Comparison of ENCODE assay signal across 17 mouse cellular contexts in the genomic region with DNA sequence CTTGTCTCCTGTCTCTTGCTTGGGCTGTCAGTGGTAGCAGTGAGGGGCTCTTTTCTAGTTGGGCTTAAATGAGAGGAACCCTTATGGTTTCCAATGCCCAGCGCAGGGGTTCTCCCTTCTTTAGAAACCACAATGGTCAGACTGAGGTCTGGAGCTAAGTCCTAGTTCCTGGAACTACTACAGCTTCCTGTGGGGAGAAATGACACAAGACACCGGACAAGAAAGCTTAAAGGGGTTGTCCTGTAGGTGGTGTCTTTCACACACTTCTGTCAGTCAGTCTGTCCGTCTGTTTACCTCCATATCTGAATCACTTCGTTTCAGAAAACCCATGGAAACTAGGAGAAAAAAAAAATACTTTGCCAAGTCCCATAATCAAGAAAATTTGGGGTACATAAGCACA.
DNase-seq lines count a peak whose midpoint lies in the region; ATAC-seq and TF ChIP-seq lines count a peak whose summit lies in the region.
"Had no signal": no experiment of that assay in that cellular context is flagged by ENCODE, and none has a peak within 500 bp of the region (broad histone marks: within the 10 kb centered on the region; RNA-seq: fewer than 3 reads in every experiment).

No protein-coding gene starts in this region.

- no peaks in the 10 kb centered on the region for H3K4me1 ChIP-seq in intestine, postnatal 0 days (replicated peaks; ENCODE audit: control insufficient read depth, insufficient read depth, low read length)
- peaks cover 9% of the 10 kb centered on the region; the same call in 1 of the 2 replicates for H3K4me1 ChIP-seq in intestine, embryonic 16.5 days (ENCODE audit: control insufficient read depth, insufficient read depth, low read length)
- H3K4me1 ChIP-seq in midbrain, embryonic 11.5 days (ENCODE audit: control insufficient read depth, insufficient read depth, low read length): no peaks in the 10 kb centered on the region

- no peak overlapping the region for H3K27ac ChIP-seq in intestine, postnatal 0 days (ENCODE audit: low read depth, low read length)
- no peak overlapping the region for H3K27ac ChIP-seq in intestine, embryonic 16.5 days (ENCODE audit: low read length)
- H3K27ac ChIP-seq in midbrain, embryonic 11.5 days (ENCODE audit: low read depth, low read length): no peak overlapping the region
- H3K27ac ChIP-seq: embryonic facial prominence, embryonic 10.5 days; limb, embryonic 13.5 days; lung, embryonic 15.5 days; midbrain, embryonic 10.5 days had no signal

- H3K4me2 ChIP-seq in intestine, postnatal 0 days (replicated peaks; ENCODE audit: low read depth): no peak overlapping the region
- H3K4me2 ChIP-seq in intestine, embryonic 16.5 days (ENCODE audit: low read depth, low read length): no peak overlapping the region
- H3K4me2 ChIP-seq in midbrain, embryonic 11.5 days: no peak overlapping the region
- H3K4me2 ChIP-seq: forebrain, embryonic 15.5 days had no signal

- no peak overlapping the region for H3K9ac ChIP-seq in intestine, postnatal 0 days (ENCODE audit: low read depth, low read length)
- no peak overlapping the region for H3K9ac ChIP-seq in intestine, embryonic 16.5 days (ENCODE audit: low read depth, low read length)
- H3K9ac ChIP-seq in midbrain, embryonic 11.5 days (ENCODE audit: low read length): no peak overlapping the region
- H3K9ac ChIP-seq: forebrain, embryonic 15.5 days; limb, embryonic 13.5 days; lung, embryonic 15.5 days had no signal

- no peak for ATAC-seq in intestine, postnatal 0 days
- no peak for ATAC-seq in intestine, embryonic 16.5 days
- ATAC-seq in hematopoietic stem cell, adult 5-6 weeks (replicated peaks in 1 of 2; ENCODE audit: insufficient read depth in 1 of 2, low FRiP score in 2 of 2, low TSS enrichment in 1 of 2, low read depth in 1 of 2, poor library complexity in 2 of 2, severe bottlenecking in 2 of 2): peak; percentile 45 to 48; a peak in 3 of 4 replicates
- ATAC-seq in midbrain, embryonic 11.5 days (ENCODE audit: low FRiP score): no peak
- ATAC-seq: Patski had no signal

- DNase-seq in lung, postnatal 36 days: peak; percentile 11
- no peak for DNase-seq in lung, postnatal 10 days
- no peak for DNase-seq in retina, postnatal 1 day
- DNase-seq in midbrain, embryonic 11.5 days (ENCODE audit: low spot score, missing footprints): no peak
- DNase-seq: cerebellum, postnatal 25 days; kidney, adult 18-20 months; thymus, adult 18-20 months had no signal

- TF ChIP-seq CTCF in intestine, postnatal 0 days (IDR thresholded peaks at IDR 0.05; ENCODE audit: low read depth): peak; percentile 49

- no peaks in the 10 kb centered on the region for H3K27me3 ChIP-seq in intestine, postnatal 0 days (replicated peaks; ENCODE audit: control insufficient read depth, insufficient read depth, low read length)
- no peaks in the 10 kb centered on the region for H3K27me3 ChIP-seq in intestine, embryonic 16.5 days (replicated peaks; ENCODE audit: control insufficient read depth, insufficient read depth, low read length)
- H3K27me3 ChIP-seq in midbrain, embryonic 11.5 days (ENCODE audit: control insufficient read depth, insufficient read depth, low read length): no peaks in the 10 kb centered on the region
- H3K27me3 ChIP-seq: forebrain, embryonic 15.5 days; limb, embryonic 13.5 days; lung, embryonic 15.5 days; Patski had no signal

- H3K4me3 ChIP-seq in intestine, postnatal 0 days (ENCODE audit: low read depth, low read length): no peak overlapping the region
- no peak overlapping the region for H3K4me3 ChIP-seq in intestine, embryonic 16.5 days (ENCODE audit: low read length)
- no peak overlapping the region for H3K4me3 ChIP-seq in midbrain, embryonic 11.5 days (ENCODE audit: low read depth, low read length)
- H3K4me3 ChIP-seq: embryonic facial prominence, embryonic 10.5 days; erythroblast, embryonic 14.5 days; forebrain, embryonic 15.5 days; limb, embryonic 13.5 days; lung, embryonic 15.5 days; midbrain, embryonic 10.5 days had no signal

- WGBS in intestine, postnatal 0 days: 58% methylated on average over 4 of the region's 4 CpGs
- 62% methylated on average over 4 of the region's 4 CpGs for WGBS in intestine, embryonic 16.5 days
- WGBS in midbrain, embryonic 11.5 days: 71% methylated on average over 4 of the region's 4 CpGs

- H3K9me3 ChIP-seq in intestine, postnatal 0 days (ENCODE audit: control insufficient read depth): no peaks in the 10 kb centered on the region
- no peaks in the 10 kb centered on the region for H3K9me3 ChIP-seq in intestine, embryonic 16.5 days (ENCODE audit: control insufficient read depth, low read length)
- no peaks in the 10 kb centered on the region for H3K9me3 ChIP-seq in midbrain, embryonic 11.5 days (ENCODE audit: control insufficient read depth, low read length)
- H3K9me3 ChIP-seq: embryonic facial prominence, embryonic 10.5 days; forebrain, embryonic 15.5 days; limb, embryonic 13.5 days; lung, embryonic 15.5 days; midbrain, embryonic 10.5 days had no signal

- no peaks in the 10 kb centered on the region for H3K36me3 ChIP-seq in intestine, postnatal 0 days (ENCODE audit: control insufficient read depth, insufficient read depth)
- no peaks in the 10 kb centered on the region for H3K36me3 ChIP-seq in intestine, embryonic 16.5 days (ENCODE audit: control insufficient read depth, insufficient read depth, low read length)
- H3K36me3 ChIP-seq in midbrain, embryonic 11.5 days (ENCODE audit: control insufficient read depth, insufficient read depth, low read length): no peaks in the 10 kb centered on the region
- H3K36me3 ChIP-seq: embryonic facial prominence, embryonic 10.5 days; forebrain, embryonic 15.5 days; limb, embryonic 13.5 days; lung, embryonic 15.5 days; midbrain, embryonic 10.5 days had no signal

Comparison
In these comparisons a context has a peak if more than half of its experiments do, and no peak if none do; other contexts are left out.
1. ATAC-seq: peak in hematopoietic stem cell, adult 5-6 weeks (2 of 2); none in intestine, postnatal 0 days (single experiment), intestine, embryonic 16.5 days (single experiment) and midbrain, embryonic 11.5 days (single experiment).